Mouse (Mus musculus) G1E (cell line): ENCODE measurements around the gene Rai14. TPM values are rescaled to one million over a fixed set of nuclear protein-coding genes. Genes with fewer than 3 reads are reported as not detected.

ENCODE experiments used
- ATAC-seq: 2 replicates; pipeline ENCODE4 v1.8.0; 2016; ENCODE audit warnings: mild to moderate bottlenecking; ENCODE audit not compliant: insufficient number of reproducible peaks, poor library complexity, low FRiP score, severe bottlenecking; ENCODE audit errors: extremely low read depth
- DNase-seq: peaks from one replicate; pipeline ENCODE4 v3.0.0; 2012; ENCODE audit warnings: low spot score
- H3K27me3 ChIP-seq: 2 replicates; pipeline ENCODE4 v1.6.1; 2012; ENCODE audit warnings: mild to moderate bottlenecking, low read length, inconsistent platforms; ENCODE audit not compliant: insufficient read depth
- H3K36me3 ChIP-seq: replicated peaks from 2 replicates; pipeline ENCODE3; 2012; ENCODE audit warnings: mild to moderate bottlenecking, inconsistent platforms
- H3K4me1 ChIP-seq: 2 replicates; pipeline ENCODE4 v1.6.1; 2012; ENCODE audit warnings: low read depth, low read length, inconsistent platforms, mixed read lengths; ENCODE audit not compliant: insufficient read depth
- H3K4me3 ChIP-seq: 2 replicates; pipeline ENCODE4 v1.5.1; 2012; ENCODE audit warnings: low read depth, mild to moderate bottlenecking, inconsistent platforms, low read length, moderate library complexity, mixed read lengths
- H3K9me3 ChIP-seq: replicated peaks from 2 replicates; pipeline ENCODE4 v1.6.1; 2012; ENCODE audit warnings: inconsistent platforms
- CTCF ChIP-seq: IDR thresholded peaks from 2 replicates; pipeline ENCODE4 v1.5.1; 2012; ENCODE audit warnings: low read depth, low read length, inconsistent platforms, mixed read lengths
- GATA1 ChIP-seq: IDR thresholded peaks from 2 replicates; pipeline ENCODE4 v1.6.1; 2012; ENCODE audit warnings: borderline replicate concordance, low read length, inconsistent platforms, mixed read lengths
- GATA2 ChIP-seq: IDR thresholded peaks from 2 replicates; pipeline ENCODE4 v1.6.1; 2012; ENCODE audit warnings: low read depth, low read length, inconsistent platforms, borderline replicate concordance
- POLR2AphosphoS5 ChIP-seq: IDR thresholded peaks from 2 replicates; pipeline ENCODE4 v1.6.1; 2012; ENCODE audit warnings: low read depth, low read length, inconsistent platforms; ENCODE audit not compliant: insufficient replicate concordance
- TAL1 ChIP-seq: conservative IDR thresholded peaks from 2 replicates; pipeline ENCODE4 v1.6.1; 2012; ENCODE audit warnings: low read depth, low read length, inconsistent platforms, mixed read lengths
- polyA plus RNA-seq: library from polyadenylated mRNA; stranded (reverse); fragments of >175 nt; gene quantifications from 2 replicates; pipeline ENCODE4 v1.2.3, GENCODE M21; 2012
- total RNA-seq, 2 experiments: library from RNA; stranded (forward) in 1 of 2; stranded (reverse) in 1 of 2; fragments of 200-1000 nt in 1 of 2; fragments of >200 nt in 1 of 2; fragmentation: Nextera tagmentation in 1 of 2; gene quantifications; 2 replicates each; pipeline ENCODE4 v1.2.3; 2014 to 2017

Rai14 gene
- total and polyA plus RNA-seq, 3 experiments: 0.60 TPM; not detected in 2

DNA sequence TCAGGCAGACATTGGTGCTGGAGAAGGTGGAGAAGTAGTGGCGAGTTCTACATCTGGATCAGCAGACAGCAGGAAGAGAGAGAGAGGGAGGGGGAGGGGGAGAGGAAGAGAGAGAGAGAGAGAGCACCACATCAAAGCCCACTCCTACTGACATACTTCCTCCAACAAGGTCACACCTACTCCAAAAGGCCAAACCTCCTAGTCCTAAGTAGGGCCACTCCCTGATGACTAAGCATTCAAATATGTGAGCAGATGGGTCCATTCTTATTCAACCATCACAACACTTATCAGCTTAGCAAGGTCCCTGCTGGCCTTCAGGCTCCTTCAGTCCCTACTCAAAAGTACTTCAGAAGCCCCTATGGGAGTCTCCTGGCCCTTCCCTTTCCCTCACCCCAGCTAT lies 9.1 kb upstream of the Rai14 start:
- H3K4me3 ChIP-seq: no peak overlapping the region
- no peaks in the 10 kb centered on the region for H3K36me3 ChIP-seq
- DNase-seq (no peak), ATAC-seq (no peak)
- peaks cover 3% of the 10 kb centered on the region; the same call in 1 of the 2 replicates for H3K4me1 ChIP-seq
- no peak for TF ChIP-seq TAL1
- no peak for TF ChIP-seq GATA1
- TF ChIP-seq POLR2AphosphoS5: no peak
- TF ChIP-seq CTCF: no peak
- no peak for TF ChIP-seq GATA2
- no peaks in the 10 kb centered on the region for H3K27me3 ChIP-seq
- H3K9me3 ChIP-seq: no peaks in the 10 kb centered on the region

GRCm38 (mm10) chr15:10722629-10723339 lies 8.4 kb upstream of the Rai14 start:
- no peak for ATAC-seq

GRCm38 (mm10) chr15:10721259-10721781 lies 6.9 kb upstream of the Rai14 start:
- TF ChIP-seq CTCF: no peak
- TF ChIP-seq GATA2: no peak
- TF ChIP-seq GATA1: no peak
- TF ChIP-seq TAL1: no peak
- no peak for TF ChIP-seq POLR2AphosphoS5
- Histone ChIP-seq H3K36me3 (no peaks in the 10 kb centered on the region), H3K4me3 (no peak overlapping the region), H3K9me3 (no peaks in the 10 kb centered on the region), H3K27me3 (no peaks in the 10 kb centered on the region; the same call in 1 of the 2 replicates), H3K4me1 (peaks cover 3% of the 10 kb centered on the region; the same call in 1 of the 2 replicates)
- ATAC-seq: no peak
- DNase-seq: no peak

More at GRCm38 (mm10) chr15:10722629-10723339, 8.4 kb upstream of the Rai14 start:
- peaks cover 3% of the 10 kb centered on the region; the same call in 1 of the 2 replicates for H3K4me1 ChIP-seq
- H3K27me3 ChIP-seq: no peaks in the 10 kb centered on the region
- DNase-seq: no peak
- no peaks in the 10 kb centered on the region for H3K9me3 ChIP-seq
- H3K4me3 ChIP-seq: no peak overlapping the region
- H3K36me3 ChIP-seq: no peaks in the 10 kb centered on the region
- TF ChIP-seq CTCF (no peak), GATA2 (no peak), GATA1 (no peak), TAL1 (no peak), POLR2AphosphoS5 (no peak)

- H3K9me3 ChIP-seq: no peaks in the 10 kb centered on the region
- no peaks in the 10 kb centered on the region; the same call in 1 of the 2 replicates for H3K27me3 ChIP-seq
- peaks cover 3% of the 10 kb centered on the region; the same call in 1 of the 2 replicates for H3K4me1 ChIP-seq
- no peak for DNase-seq
- no peak for ATAC-seq
- H3K36me3 ChIP-seq: no peaks in the 10 kb centered on the region
- TF ChIP-seq GATA1 (no peak), GATA2 (no peak), TAL1 (no peak), CTCF (no peak), POLR2AphosphoS5 (no peak)
- H3K4me3 ChIP-seq: no peak overlapping the region
Observed at GRCm38 (mm10) chr15:10720671-10721070, 6.2 kb upstream of the Rai14 start.

DNA sequence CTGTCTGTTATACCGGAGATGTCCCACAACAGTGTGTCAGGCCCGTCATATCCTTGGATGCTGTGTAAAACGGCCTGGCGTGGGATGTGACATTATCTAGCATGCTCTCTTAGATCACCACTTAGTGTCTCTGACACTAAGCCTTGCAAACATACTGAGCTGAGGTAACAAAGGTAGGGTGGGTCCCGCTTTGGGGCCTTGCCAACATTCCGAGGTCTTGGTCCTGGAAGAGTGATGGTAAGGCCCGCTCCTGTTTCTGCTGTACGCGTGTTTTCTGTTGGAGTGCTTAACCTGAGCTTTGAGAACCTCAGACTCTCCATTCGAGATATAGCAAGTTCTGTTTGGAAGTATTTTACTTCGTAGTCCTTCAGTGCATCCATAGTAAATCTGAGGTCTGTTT lies 5.8 kb upstream of the Rai14 start:
- Histone ChIP-seq H3K4me3 (no peak overlapping the region), H3K27me3 (no peaks in the 10 kb centered on the region; the same call in 1 of the 2 replicates), H3K36me3 (no peaks in the 10 kb centered on the region), H3K9me3 (no peaks in the 10 kb centered on the region), H3K4me1 (peaks cover 3% of the 10 kb centered on the region; the same call in 1 of the 2 replicates)
- no peak for ATAC-seq
- DNase-seq: no peak
- TF ChIP-seq GATA1 (no peak), POLR2AphosphoS5 (no peak), GATA2 (no peak), CTCF (no peak), TAL1 (no peak)

DNA sequence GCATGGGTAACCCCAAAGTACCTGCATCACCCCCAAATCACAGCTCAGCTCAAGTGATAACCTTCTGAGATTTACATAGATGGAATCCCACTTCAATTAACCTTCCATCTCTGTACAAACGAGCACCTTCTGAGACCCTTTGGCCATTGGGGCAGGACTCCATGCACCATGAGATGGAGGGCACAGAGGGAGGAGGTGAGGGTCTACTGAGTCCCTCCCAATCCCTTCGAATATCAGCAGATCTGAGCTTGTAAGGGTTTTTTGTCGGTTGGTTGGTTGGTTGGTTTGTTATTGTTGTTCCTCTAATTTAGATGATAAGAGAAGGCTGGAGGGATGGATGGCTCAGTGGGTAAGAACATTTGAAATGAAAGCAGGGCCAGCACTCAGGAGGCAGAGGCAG lies 5.1 kb upstream of the Rai14 start:
- no peaks in the 10 kb centered on the region for H3K36me3 ChIP-seq
- H3K4me3 ChIP-seq: no peak overlapping the region
- peaks cover 3% of the 10 kb centered on the region for H3K27me3 ChIP-seq
- no peak for DNase-seq
- H3K4me1 ChIP-seq: peaks cover 3% of the 10 kb centered on the region; the same call in 1 of the 2 replicates
- ATAC-seq: no peak
- H3K9me3 ChIP-seq: no peaks in the 10 kb centered on the region
- TF ChIP-seq TAL1 (no peak), GATA2 (no peak), GATA1 (no peak), CTCF (no peak), POLR2AphosphoS5 (no peak)

DNA sequence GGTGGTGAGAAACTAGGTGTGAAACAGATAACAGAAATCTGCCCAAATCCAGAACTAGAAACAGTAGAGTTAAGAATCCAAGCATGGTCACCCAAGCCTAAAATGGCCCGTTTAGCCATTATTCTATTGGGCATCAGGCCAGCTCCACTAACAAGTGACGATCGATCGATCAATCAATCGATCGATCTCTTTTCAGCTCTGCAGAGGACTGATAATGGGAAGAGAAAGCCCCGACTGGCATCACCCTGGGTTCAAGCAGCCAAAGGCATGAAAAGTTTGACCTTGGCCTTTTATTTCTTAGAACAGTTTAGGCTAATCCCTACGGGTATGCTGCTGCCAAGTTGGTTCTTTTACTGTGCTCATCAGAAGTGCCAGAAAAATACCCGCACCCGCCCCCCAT lies 4.3 kb upstream of the Rai14 start:
- no peak for TF ChIP-seq GATA2
- no peak for TF ChIP-seq CTCF
- no peak for TF ChIP-seq GATA1
- TF ChIP-seq TAL1: no peak
- no peak for TF ChIP-seq POLR2AphosphoS5
- ATAC-seq: no peak
- Histone ChIP-seq H3K9me3 (no peaks in the 10 kb centered on the region), H3K27me3 (peaks cover 7% of the 10 kb centered on the region), H3K4me3 (no peak overlapping the region), H3K4me1 (peaks cover 3% of the 10 kb centered on the region; the same call in 1 of the 2 replicates), H3K36me3 (no peaks in the 10 kb centered on the region)
- no peak for DNase-seq
